Mouse (Mus musculus) liver, embryonic 14.5 days (tissue): ENCODE measurements around the gene Gstm7.

Experiments
- CTCF ChIP-seq: IDR thresholded peaks from 2 replicates; pipeline ENCODE4 v1.5.1; 2016; ENCODE audit warnings: antibody characterized with exemption, low read depth, control low read depth
- EP300 ChIP-seq: IDR thresholded peaks from 2 replicates; pipeline ENCODE4 v1.6.1; 2016; ENCODE audit warnings: antibody characterized with exemption, low read depth

- TF ChIP-seq CTCF = no peak
- TF ChIP-seq EP300 = no peak
Measured at GRCm38 (mm10) chr3:107972070-107972469, 40.5 kb upstream of the Gstm7 start.
